Mouse (Mus musculus) heart, embryonic 15.5 days (tissue): ENCODE data around the gene Mpg. TPM values are rescaled to one million over a fixed set of nuclear protein-coding genes. Genes with fewer than 3 reads are reported as not detected.

Experiments
- ATAC-seq: fragments of 200-750 bp; cut with Nextera tagmentation; replicated peaks from 2 replicates; pipeline ENCODE4 v1.8.0; 2017; ENCODE audit warnings: low read depth, moderate TSS enrichment; ENCODE audit not compliant: insufficient number of reproducible peaks, insufficient read depth, low FRiP score
- H3K27ac ChIP-seq: fragments of 300-500 bp; sonication (generic); 2 replicates; pipeline ENCODE4 v1.5.1; 2015; ENCODE audit warnings: mild to moderate bottlenecking, inconsistent platforms
- H3K27me3 ChIP-seq: fragments of 300-500 bp; sonication (generic); 2 replicates; pipeline ENCODE4 v1.6.1; 2015; ENCODE audit warnings: inconsistent platforms
- H3K36me3 ChIP-seq: fragments of 300-500 bp; sonication (generic); 2 replicates; pipeline ENCODE4 v1.6.1; 2015; ENCODE audit warnings: mild to moderate bottlenecking, inconsistent platforms
- H3K4me1 ChIP-seq: fragments of 300-500 bp; sonication (generic); replicated peaks from 2 replicates; pipeline ENCODE4 v1.6.1; 2015; ENCODE audit warnings: inconsistent platforms
- H3K4me2 ChIP-seq: fragments of 300-500 bp; sonication (generic); 2 replicates; pipeline ENCODE4 v1.6.1; 2015; ENCODE audit warnings: inconsistent platforms, mild to moderate bottlenecking, moderate library complexity
- H3K4me3 ChIP-seq: fragments of 300-500 bp; sonication (generic); 2 replicates; pipeline ENCODE4 v1.5.1; 2015; ENCODE audit warnings: mild to moderate bottlenecking, inconsistent platforms
- H3K9ac ChIP-seq: fragments of 300-500 bp; sonication (generic); 2 replicates; pipeline ENCODE4 v1.6.1; 2015; ENCODE audit warnings: mild to moderate bottlenecking, inconsistent platforms
- H3K9me3 ChIP-seq: fragments of 300-500 bp; sonication (generic); replicated peaks from 2 replicates; pipeline ENCODE4 v1.6.1; 2016; ENCODE audit warnings: inconsistent platforms
- WGBS: fragments of 180-500 bp; shearing (Covaris S2); methylation state at CpG from one replicate; pipeline ENCODE4 v1.1.7; 2015; ENCODE audit warnings: mixed read lengths; 5-methylcytosine and 5-hydroxymethylcytosine counted together
- polyA plus RNA-seq: library from polyadenylated mRNA; unstranded; fragments of >200 nt; fragmentation: Nextera tagmentation; extraction: Ambion mirVana; gene quantifications from 2 replicates; pipeline ENCODE4 v1.2.1, GENCODE M21; 2015

Mpg gene
- polyA plus RNA-seq, 1 experiment from 2014 or later, result 14.3 TPM

GRCm38 (mm10) chr11:32234816-32235485 is 8.6 kb downstream of the Mpg start:
- ATAC-seq, result no peak
- Histone ChIP-seq H3K4me3 (no peak overlapping the region), H3K4me2 (no peak overlapping the region), H3K4me1 (peaks cover 22% of the 10 kb centered on the region), H3K27ac (0 out of 2 replicates have a peak overlapping the region, but pooled peaks have one; percentile 42), H3K36me3 (peaks cover 43% of the 10 kb centered on the region), H3K27me3 (no peaks in the 10 kb centered on the region), H3K9ac (no peak overlapping the region), H3K9me3 (no peaks in the 10 kb centered on the region)
- 78% methylated on average over 6 of the region's 6 CpGs for WGBS

- Histone ChIP-seq H3K9me3 (no peaks in the 10 kb centered on the region), H3K27me3 (no peaks in the 10 kb centered on the region), H3K4me2 (no peak overlapping the region), H3K9ac (no peak overlapping the region), H3K4me1 (peaks cover 22% of the 10 kb centered on the region), H3K4me3 (no peak overlapping the region), H3K27ac (peak overlapping the region; percentile 42; the same call in 1 of the 2 replicates), H3K36me3 (peaks cover 45% of the 10 kb centered on the region)
- WGBS, result 21% methylated on average over 3 of the region's 3 CpGs
- ATAC-seq, result peak; percentile 62; the same call in 1 of the 2 replicates
These were observed 9.3 kb downstream of the Mpg start for GRCm38 (mm10) chr11:32235646-32236045.

- Histone ChIP-seq H3K4me3 (no peak overlapping the region), H3K36me3 (peaks cover 43% of the 10 kb centered on the region), H3K4me1 (peaks cover 22% of the 10 kb centered on the region), H3K9ac (no peak overlapping the region), H3K9me3 (no peaks in the 10 kb centered on the region), H3K27me3 (no peaks in the 10 kb centered on the region), H3K4me2 (no peak overlapping the region), H3K27ac (peak overlapping the region; percentile 42; the same call in 1 of the 2 replicates)
- 50% methylated on average over 2 of the region's 2 CpGs for WGBS
- no peak for ATAC-seq
These were observed 9.8 kb downstream of the Mpg start for GRCm38 (mm10) chr11:32236132-32236531.

GRCm38 (mm10) chr11:32236712-32237410 is 10.6 kb downstream of the Mpg start:
- Histone ChIP-seq H3K36me3 (peaks cover 36% of the 10 kb centered on the region), H3K27ac (peak overlapping the region; percentile 42; the same call in 1 of the 2 replicates), H3K4me3 (no peak overlapping the region), H3K9me3 (no peaks in the 10 kb centered on the region), H3K4me2 (no peak overlapping the region), H3K9ac (no peak overlapping the region), H3K27me3 (no peaks in the 10 kb centered on the region), H3K4me1 (peaks cover 22% of the 10 kb centered on the region)
- no peak for ATAC-seq
- 62% methylated on average over 9 of the region's 9 CpGs for WGBS

GRCm38 (mm10) chr11:32237411-32237795 is 11.1 kb downstream of the Mpg start:
- Histone ChIP-seq H3K9me3 (no peaks in the 10 kb centered on the region), H3K9ac (no peak overlapping the region), H3K4me2 (no peak overlapping the region), H3K27ac (no peak overlapping the region), H3K4me1 (peaks cover 22% of the 10 kb centered on the region), H3K36me3 (peaks cover 31% of the 10 kb centered on the region), H3K27me3 (no peaks in the 10 kb centered on the region), H3K4me3 (no peak overlapping the region)
- WGBS, result 88% methylated on average over 3 of the region's 3 CpGs
- no peak for ATAC-seq

- peaks cover 26% of the 10 kb centered on the region for H3K4me1 ChIP-seq
- no peak overlapping the region for H3K4me3 ChIP-seq
- no peak overlapping the region for H3K27ac ChIP-seq
- no peaks in the 10 kb centered on the region for H3K9me3 ChIP-seq
- no peaks in the 10 kb centered on the region for H3K27me3 ChIP-seq
- no peak overlapping the region for H3K4me2 ChIP-seq
- 67% methylated on average over 5 of the region's 5 CpGs for WGBS
- peaks cover 23% of the 10 kb centered on the region; the same call in 1 of the 2 replicates for H3K36me3 ChIP-seq
- H3K9ac ChIP-seq, result no peak overlapping the region
- no peak; the same call in 1 of the 2 replicates for ATAC-seq
These were observed 12.0 kb downstream of the Mpg start for GRCm38 (mm10) chr11:32238093-32238860.

GRCm38 (mm10) chr11:32241391-32241790 is 15.1 kb downstream of the Mpg start:
- Histone ChIP-seq H3K27ac (no peak overlapping the region), H3K4me1 (peaks cover 18% of the 10 kb centered on the region), H3K4me3 (no peak overlapping the region), H3K4me2 (no peak overlapping the region), H3K9ac (no peak overlapping the region), H3K36me3 (peaks cover 14% of the 10 kb centered on the region; the same call in 1 of the 2 replicates), H3K9me3 (no peaks in the 10 kb centered on the region), H3K27me3 (no peaks in the 10 kb centered on the region)
- no peak for ATAC-seq

- H3K27ac ChIP-seq, result no peak overlapping the region
- 78% methylated on average over 3 of the region's 3 CpGs for WGBS
- H3K9ac ChIP-seq, result no peak overlapping the region
- no peak overlapping the region for H3K4me3 ChIP-seq
- H3K4me2 ChIP-seq, result no peak overlapping the region
- H3K4me1 ChIP-seq, result peaks cover 15% of the 10 kb centered on the region
- H3K27me3 ChIP-seq, result no peaks in the 10 kb centered on the region
- no peak for ATAC-seq
- H3K36me3 ChIP-seq, result peaks cover 14% of the 10 kb centered on the region; the same call in 1 of the 2 replicates
- no peaks in the 10 kb centered on the region for H3K9me3 ChIP-seq
These were observed 15.9 kb downstream of the Mpg start for GRCm38 (mm10) chr11:32242209-32242608.

GRCm38 (mm10) chr11:32243205-32243955 is 17.1 kb downstream of the Mpg start:
- H3K4me1 ChIP-seq, result peaks cover 15% of the 10 kb centered on the region
- H3K4me3 ChIP-seq, result no peak overlapping the region
- no peak overlapping the region for H3K4me2 ChIP-seq
- H3K36me3 ChIP-seq, result peaks cover 18% of the 10 kb centered on the region; the same call in 1 of the 2 replicates
- H3K9ac ChIP-seq, result no peak overlapping the region
- 46% methylated on average over 7 of the region's 7 CpGs for WGBS
- no peaks in the 10 kb centered on the region for H3K9me3 ChIP-seq
- ATAC-seq, result no peak
- H3K27me3 ChIP-seq, result no peaks in the 10 kb centered on the region
- H3K27ac ChIP-seq, result peak overlapping the region; percentile 45; the same call in 1 of the 2 replicates

GRCm38 (mm10) chr11:32244064-32244463 is 17.8 kb downstream of the Mpg start:
- Histone ChIP-seq H3K4me1 (peaks cover 15% of the 10 kb centered on the region), H3K4me2 (no peak overlapping the region), H3K27ac (peak overlapping the region; percentile 45), H3K36me3 (peaks cover 18% of the 10 kb centered on the region; the same call in 1 of the 2 replicates), H3K4me3 (no peak overlapping the region), H3K9me3 (no peaks in the 10 kb centered on the region), H3K9ac (no peak overlapping the region), H3K27me3 (no peaks in the 10 kb centered on the region)
- WGBS, result 80% methylated on average over 3 of the region's 3 CpGs
- ATAC-seq, result no peak
